ENCODE assay signal across 8 mouse cellular contexts in the genomic region with DNA sequence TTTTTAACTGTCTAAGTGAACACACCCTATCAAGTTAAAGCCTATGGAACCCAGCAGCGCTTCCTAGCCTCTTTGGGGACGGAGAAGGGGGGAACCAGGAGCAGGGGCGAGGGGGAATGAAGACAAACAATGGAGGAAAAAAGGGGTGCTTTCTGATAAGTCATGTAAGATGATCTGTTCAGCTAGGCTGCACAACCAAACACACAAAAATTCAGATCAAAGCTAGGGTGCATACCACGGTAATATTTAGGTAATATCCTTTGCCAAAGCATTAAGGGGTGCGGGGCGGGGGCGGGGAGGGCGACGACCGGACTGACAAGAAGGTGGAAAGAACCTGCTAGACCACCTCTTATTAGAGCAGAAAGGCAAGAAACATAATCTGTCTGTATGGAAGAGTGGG. TPM values are rescaled to one million over a fixed set of nuclear protein-coding genes. Genes with fewer than 3 reads are reported as not detected.
DNase-seq lines count a peak whose midpoint lies in the region; ATAC-seq and TF ChIP-seq lines count a peak whose summit lies in the region.

No protein-coding gene starts in this region.

- intact Hi-C loops in heart, postnatal 10 days (cut with DNase I), result no loop called here

- H3K4me3 ChIP-seq in heart, embryonic 14.5 days (ENCODE audit: control insufficient read depth in 1 of 2, insufficient read depth in 1 of 2, low read depth in 1 of 2, low read length in 2 of 2), result peak overlapping the region in 1 of 2 experiments; percentile 83; a peak in 3 of 4 replicates
- peak overlapping the region; percentile 99 for H3K4me3 ChIP-seq in cortical plate, adult 2 months (ENCODE audit: insufficient read depth, low read length)
- peak overlapping the region; percentile 96 for H3K4me3 ChIP-seq in hindbrain, postnatal 0 days (ENCODE audit: low read length)
- peak overlapping the region; percentile 48 for H3K4me3 ChIP-seq in myocyte

- 25% methylated on average over 10 of the region's 10 CpGs for WGBS in heart, embryonic 14.5 days
- 12% methylated on average over 10 of the region's 10 CpGs for WGBS in hindbrain, postnatal 0 days

- TF ChIP-seq POLR2A in cortical plate, adult 2 months (IDR thresholded peaks at IDR 0.05; ENCODE audit: extremely low read depth, insufficient read depth, low read length), result no peak
- no peak for TF ChIP-seq POLR2A in myocyte (IDR thresholded peaks at IDR 0.05; ENCODE audit: insufficient read length, low read depth)

- no peak for ATAC-seq in heart, embryonic 14.5 days (ENCODE audit: insufficient number of reproducible peaks, insufficient read depth, low FRiP score, low read depth)
- no peak for ATAC-seq in hindbrain, postnatal 0 days

- H3K79me2 ChIP-seq in myocyte (ENCODE audit: control insufficient read depth, insufficient read depth), result peaks cover 16% of the 10 kb centered on the region

- DNase-seq in heart, postnatal 10 days, result no peak
- peak; percentile 25 for DNase-seq in hindbrain, postnatal 0 days (ENCODE audit: low spot score)
- DNase-seq in urinary bladder, adult 2 months (ENCODE audit: low spot score), result no peak
- no peak for DNase-seq in layer of hippocampus, postnatal 36 days
- DNase-seq in left cerebral cortex, adult 9 months (ENCODE audit: low spot score in 2 of 2), result no peak

- peak overlapping the region; percentile 88 for H3K9ac ChIP-seq in heart, embryonic 14.5 days (ENCODE audit: low read length)
- peak overlapping the region; percentile 98 for H3K9ac ChIP-seq in hindbrain, postnatal 0 days (replicated peaks; ENCODE audit: low read length)

- no peak overlapping the region for H3K27ac ChIP-seq in heart, embryonic 14.5 days (replicated peaks in 1 of 2; ENCODE audit: control insufficient read depth in 1 of 2, insufficient read depth in 1 of 2, low read depth in 2 of 2, low read length in 2 of 2)
- H3K27ac ChIP-seq in cortical plate, adult 2 months (ENCODE audit: insufficient read depth, low read length), result no peak overlapping the region
- peak overlapping the region; percentile 97 for H3K27ac ChIP-seq in hindbrain, postnatal 0 days

- H3K9me3 ChIP-seq in heart, embryonic 14.5 days (ENCODE audit: control insufficient read depth, low read length), result no peaks in the 10 kb centered on the region
- no peaks in the 10 kb centered on the region for H3K9me3 ChIP-seq in hindbrain, postnatal 0 days (ENCODE audit: low read length)

- H3ac ChIP-seq in myocyte (ENCODE audit: control insufficient read depth, insufficient read length), result no peak overlapping the region

- peak overlapping the region; percentile 81 for H3K4me2 ChIP-seq in heart, embryonic 14.5 days (ENCODE audit: low read length)
- peak overlapping the region; percentile 79 for H3K4me2 ChIP-seq in hindbrain, postnatal 0 days (ENCODE audit: low read depth, low read length)
- H3K4me2 ChIP-seq in myocyte (ENCODE audit: low read depth), result peak overlapping the region; percentile 84

- TF ChIP-seq CTCF in cortical plate, adult 2 months (IDR thresholded peaks at IDR 0.05; ENCODE audit: extremely low read depth, insufficient read depth, low read length), result no peak
- TF ChIP-seq CTCF in hindbrain, postnatal 0 days (IDR thresholded peaks at IDR 0.05; ENCODE audit: low read depth), result no peak

- H3K36me3 ChIP-seq in heart, embryonic 14.5 days (ENCODE audit: control insufficient read depth, insufficient read depth, low read length), result no peaks in the 10 kb centered on the region
- no peaks in the 10 kb centered on the region for H3K36me3 ChIP-seq in hindbrain, postnatal 0 days (ENCODE audit: insufficient read depth, low read length)
- no peaks in the 10 kb centered on the region for H3K36me3 ChIP-seq in myocyte (ENCODE audit: control insufficient read depth, insufficient read depth)

- peaks cover 2 to 13% of the 10 kb centered on the region in 2 experiments; a peak in 3 of 4 replicates for H3K4me1 ChIP-seq in heart, embryonic 14.5 days (ENCODE audit: control insufficient read depth in 2 of 2, insufficient read depth in 2 of 2, low read length in 2 of 2)
- peaks cover 2% of the 10 kb centered on the region for H3K4me1 ChIP-seq in cortical plate, adult 2 months (ENCODE audit: control insufficient read depth, insufficient read depth, low read length)
- no peaks in the 10 kb centered on the region for H3K4me1 ChIP-seq in hindbrain, postnatal 0 days (ENCODE audit: insufficient read depth, low read length)

- H3K27me3 ChIP-seq in heart, embryonic 14.5 days (ENCODE audit: control insufficient read depth, insufficient read depth, low read length), result no peaks in the 10 kb centered on the region
- H3K27me3 ChIP-seq in hindbrain, postnatal 0 days (ENCODE audit: insufficient read depth, low read length), result no peaks in the 10 kb centered on the region
- no peaks in the 10 kb centered on the region for H3K27me3 ChIP-seq in myocyte (ENCODE audit: control insufficient read depth, insufficient read depth, insufficient read length)

TF ChIP-seq in myocyte, 11 proteins besides CTCF, POLR2A, EP300 and RAD21:
- no peak for TF ChIP-seq POLR2AphosphoS2 (IDR thresholded peaks at IDR 0.05; ENCODE audit: insufficient read length, low read depth)
- no peak for TF ChIP-seq TCF3 (IDR thresholded peaks at IDR 0.05; ENCODE audit: insufficient read length, low read depth)
- no peak for TF ChIP-seq MYOG (IDR thresholded peaks at IDR 0.05; ENCODE audit: control insufficient read depth in 1 of 3, insufficient read depth in 1 of 3, insufficient read length in 2 of 3, low read depth in 2 of 3)
- no peak for TF ChIP-seq REST (IDR thresholded peaks at IDR 0.05; ENCODE audit: insufficient read depth, insufficient read length)
- TF ChIP-seq SRF (IDR thresholded peaks at IDR 0.05; ENCODE audit: control insufficient read depth, insufficient read length, low read depth), result no peak
- TF ChIP-seq MAX (IDR thresholded peaks at IDR 0.05; ENCODE audit: low read depth), result no peak
- TF ChIP-seq CEBPB (IDR thresholded peaks at IDR 0.05; ENCODE audit: insufficient read depth, poor library complexity, severe bottlenecking), result no peak
- no peak for TF ChIP-seq USF1 (IDR thresholded peaks at IDR 0.05; ENCODE audit: low read depth)
- no peak for TF ChIP-seq TCF12 (IDR thresholded peaks at IDR 0.05; ENCODE audit: insufficient read depth, poor library complexity, severe bottlenecking)
- no peak for TF ChIP-seq E2F4 (IDR thresholded peaks at IDR 0.05; ENCODE audit: insufficient read depth)
- TF ChIP-seq MYOD1 (IDR thresholded peaks at IDR 0.05; ENCODE audit: control insufficient read depth in 1 of 3, insufficient read length in 2 of 3, low read depth in 2 of 3), result no peak

RNA-seq across cellular contexts. Expression of a gene that starts 1.2 kb away (rescaled TPM):
- polyA plus RNA-seq in heart, embryonic 14.5 days (2014; fragmentation: Nextera tagmentation; extraction: Ambion mirVana), result 2.0 and 2.6 TPM in 2 replicates
- total RNA-seq in heart, postnatal 10 days (2021), result 1 to 10 TPM; 5.4 to 6.8 TPM
- 20.6 and 21.1 TPM in 2 replicates for polyA plus RNA-seq in cortical plate, adult 2 months (2012; rRNA removed)
- total RNA-seq in hindbrain, postnatal 0 days (2014; rRNA removed), result 15.5 and 21.8 TPM in 2 replicates
- 8.2 and 10.1 TPM in 2 replicates for polyA plus RNA-seq in hindbrain, postnatal 0 days (2015; fragmentation: Nextera tagmentation; extraction: Ambion mirVana)
- polyA plus RNA-seq in myocyte (2012; fragmentation: generic; extraction: Trizol), result 3.0 TPM
- 5.4 and 6.2 TPM in 2 replicates for polyA plus RNA-seq in urinary bladder, adult 2 months (2012; rRNA removed)
- 10 to 100 TPM; 28.3 to 29.5 TPM for total RNA-seq in layer of hippocampus, postnatal 36 days (2021)
